Mouse (Mus musculus) left cerebral cortex, postnatal 10 days (tissue): ENCODE data around the gene Gpr82. TPM values are rescaled to one million over a fixed set of nuclear protein-coding genes. Genes with fewer than 3 reads are reported as not detected.

Source experiments
- DNase-seq, 2 experiments: peaks; one replicate each; pipeline ENCODE4 v3.0.0; 2021 to 2022; ENCODE audit warnings: low spot score in 2 of 2, mixed read lengths in 1 of 2; ENCODE audit errors: extremely low spot score in 1 of 2
- intact Hi-C: fragments of 180-260 bp; cut with DNase I; formaldehyde crosslinking; loops from one replicate; pipeline ENCODE4 v1.15.1; 2025
- total RNA-seq, 2 experiments: library from RNA; stranded (reverse); gene quantifications; 2 replicates each; pipeline ENCODE4 v1.2.3; 2021

The Gpr82 gene
- not detected for total RNA-seq

- intact Hi-C loops, result no loop called here
- DNase-seq, result no peak
Measured at GRCm38 (mm10) chrX:13661063-13661462, at the start of gene Gpr82. Gene Gpr82 (plus strand): TSS chrX:13661363.

GRCm38 (mm10) chrX:13612115-13612514 is 49.0 kb upstream of the Gpr82 start:
- DNase-seq, result no peak
- intact Hi-C loops, result no loop called here

- intact Hi-C loops, result no loop called here
- DNase-seq, result no peak
Measured at GRCm38 (mm10) chrX:13616726-13617125, 44.4 kb upstream of the Gpr82 start.

- intact Hi-C loops, result no loop called here
- DNase-seq, result no peak
Measured at GRCm38 (mm10) chrX:13617294-13617693, 43.9 kb upstream of the Gpr82 start.

- intact Hi-C loops, result no loop called here
- DNase-seq, result no peak
Measured at GRCm38 (mm10) chrX:13618476-13618875, 42.7 kb upstream of the Gpr82 start.

GRCm38 (mm10) chrX:13621473-13621872 is 39.7 kb upstream of the Gpr82 start:
- intact Hi-C loops, result no loop called here

GRCm38 (mm10) chrX:13622654-13623053 is 38.5 kb upstream of the Gpr82 start:
- DNase-seq, result no peak
- intact Hi-C loops, result no loop called here

More at GRCm38 (mm10) chrX:13621473-13621872, 39.7 kb upstream of the Gpr82 start:
- no peak for DNase-seq

- DNase-seq, result no peak
- intact Hi-C loops, result no loop called here
Measured at GRCm38 (mm10) chrX:13631599-13632283, 29.4 kb upstream of the Gpr82 start, which contains the start of gene Gpr34. Gene Gpr34 (plus strand): TSS chrX:13632089.

- DNase-seq, result no peak
- intact Hi-C loops, result no loop called here
Measured at GRCm38 (mm10) chrX:13636398-13636797, 24.8 kb upstream of the Gpr82 start.

GRCm38 (mm10) chrX:13638894-13639293 is 22.3 kb upstream of the Gpr82 start:
- intact Hi-C loops, result no loop called here
- DNase-seq, result no peak

GRCm38 (mm10) chrX:13651889-13652288 is 9.3 kb upstream of the Gpr82 start:
- no peak for DNase-seq
- intact Hi-C loops, result no loop called here

GRCm38 (mm10) chrX:13652291-13652690 is 8.9 kb upstream of the Gpr82 start:
- no peak for DNase-seq
- intact Hi-C loops, result no loop called here

GRCm38 (mm10) chrX:13655005-13655421 is 6.2 kb upstream of the Gpr82 start:
- no peak for DNase-seq
- intact Hi-C loops, result loop anchor here (5.0 kb wide), 2 partner anchors 373 to 433 kb away; partner anchors contain the start of gene Ddx3x

GRCm38 (mm10) chrX:13655906-13656305 is 5.3 kb upstream of the Gpr82 start:
- intact Hi-C loops, result loop anchor here (5.0 kb wide), 2 partner anchors 374 to 434 kb away; partner anchors contain the start of gene Ddx3x
- DNase-seq, result no peak

GRCm38 (mm10) chrX:13656721-13657120 is 4.4 kb upstream of the Gpr82 start:
- intact Hi-C loops, result loop anchor here (5.0 kb wide), 2 partner anchors 374 to 434 kb away; partner anchors contain the start of gene Ddx3x
- DNase-seq, result peak; percentile 20 to 45

GRCm38 (mm10) chrX:13658616-13659140 is 2.5 kb upstream of the Gpr82 start:
- no peak for DNase-seq
- intact Hi-C loops, result loop anchor here (5.0 kb wide), 2 partner anchors 376 to 436 kb away; partner anchors contain the start of gene Ddx3x

GRCm38 (mm10) chrX:13659201-13659890 is 1.8 kb upstream of the Gpr82 start:
- DNase-seq, result no peak
- intact Hi-C loops, result loop anchor here (5.0 kb wide), 2 partner anchors 377 to 437 kb away; partner anchors contain the start of gene Ddx3x

- DNase-seq, result no peak
- intact Hi-C loops, result no loop called here
Measured at GRCm38 (mm10) chrX:13668867-13669266, 7.7 kb downstream of the Gpr82 start.

- DNase-seq, result no peak
- intact Hi-C loops, result no loop called here
Measured at GRCm38 (mm10) chrX:13670342-13670741, 9.2 kb downstream of the Gpr82 start.

GRCm38 (mm10) chrX:13673001-13673400 is 11.8 kb downstream of the Gpr82 start:
- intact Hi-C loops, result no loop called here
- DNase-seq, result no peak
